ENCODE assay signal across 21 mouse cellular contexts in the genomic region with DNA sequence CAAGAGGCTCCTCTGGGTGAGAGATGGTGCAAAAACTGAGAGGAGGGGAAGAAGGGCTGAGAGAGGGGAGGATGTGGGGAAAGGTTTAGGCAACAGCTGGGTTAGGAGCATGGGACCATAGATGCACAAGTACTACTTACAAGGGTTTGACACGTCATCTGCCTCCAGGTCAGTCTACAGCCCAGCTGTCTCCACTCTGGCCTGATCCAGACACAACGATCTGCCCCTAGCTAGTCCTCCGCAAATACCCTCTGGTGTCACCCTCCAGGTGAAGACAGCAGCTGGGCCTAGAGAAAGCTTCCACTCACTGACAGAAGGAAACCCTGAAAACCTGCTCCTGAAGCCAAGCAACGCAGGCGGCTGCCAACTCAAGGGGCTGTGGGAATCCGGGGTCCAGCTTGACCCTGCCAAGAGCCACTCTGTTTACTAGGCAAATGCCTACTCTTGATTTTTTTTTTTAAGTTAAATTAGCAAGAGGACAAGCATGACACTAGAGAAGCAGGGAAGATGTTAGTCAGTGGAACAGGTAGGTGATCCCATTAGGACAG. TPM values are rescaled to one million over a fixed set of nuclear protein-coding genes. Genes with fewer than 3 reads are reported as not detected.
DNase-seq lines count a peak whose midpoint lies in the region; ATAC-seq lines count a peak whose summit lies in the region.
"Had no signal": no experiment of that assay in that cellular context is flagged by ENCODE, and none has a peak within 500 bp of the region (broad histone marks: within the 10 kb centered on the region; RNA-seq: fewer than 3 reads in every experiment).

No protein-coding gene starts in this region.

- peaks cover 76% of the 10 kb centered on the region for H3K4me1 ChIP-seq in heart, embryonic 10.5 days
- peaks cover 67% of the 10 kb centered on the region for H3K4me1 ChIP-seq in limb, embryonic 10.5 days
- H3K4me1 ChIP-seq: forebrain, embryonic 13.5 days; midbrain, embryonic 15.5 days had no signal

- H3K27ac ChIP-seq in heart, embryonic 10.5 days = peak overlapping the region; percentile 71; the same call in 1 of the 2 replicates
- 0 out of 2 replicates have a peak overlapping the region, but pooled peaks have one; percentile 6 for H3K27ac ChIP-seq in limb, embryonic 10.5 days
- H3K27ac ChIP-seq: forebrain, embryonic 13.5 days; left cerebral cortex, adult 2 months; limb, embryonic 12.5 days; midbrain, embryonic 15.5 days had no signal

- no peaks in the 10 kb centered on the region for H3K27me3 ChIP-seq in heart, embryonic 10.5 days (ENCODE audit: insufficient read depth, poor library complexity, severe bottlenecking)
- no peaks in the 10 kb centered on the region for H3K27me3 ChIP-seq in limb, embryonic 10.5 days (ENCODE audit: low read depth, poor library complexity, severe bottlenecking)
- H3K27me3 ChIP-seq: forebrain, embryonic 13.5 days; limb, embryonic 12.5 days; midbrain, embryonic 15.5 days; Patski had no signal

- peaks cover 9% of the 10 kb centered on the region; the same call in 1 of the 2 replicates for H3K36me3 ChIP-seq in heart, embryonic 10.5 days
- H3K36me3 ChIP-seq in limb, embryonic 10.5 days = no peaks in the 10 kb centered on the region
- H3K36me3 ChIP-seq: limb, embryonic 12.5 days; midbrain, embryonic 15.5 days had no signal

- WGBS in heart, embryonic 10.5 days = 66% methylated on average over 6 of the region's 6 CpGs
- WGBS in limb, embryonic 10.5 days = 87% methylated on average over 6 of the region's 6 CpGs

- peak; percentile 17 for ATAC-seq in CD4-positive, CD25-positive, alpha-beta regulatory T cell, adult 4 months
- ATAC-seq: forebrain, embryonic 13.5 days; liver, postnatal 0 days; midbrain, embryonic 15.5 days; Patski had no signal

- intact Hi-C loops in heart, postnatal 10 days (cut with DNase I) = no loop called here
- intact Hi-C loops in left cerebral cortex, postnatal 4 days (cut with DNase I) = no loop called here

- no peak overlapping the region for H3K4me3 ChIP-seq in heart, embryonic 10.5 days
- H3K4me3 ChIP-seq in limb, embryonic 10.5 days = no peak overlapping the region
- H3K4me3 ChIP-seq: forebrain, embryonic 13.5 days; hindbrain, embryonic 10.5 days; left cerebral cortex, adult 2 months; limb, embryonic 12.5 days; midbrain, embryonic 15.5 days; myocyte had no signal

- DNase-seq in heart, embryonic 10.5 days (ENCODE audit: low spot score) = no peak
- no peak for DNase-seq in heart, postnatal 10 days
- DNase-seq in left cerebral cortex, postnatal 4 days = peak; percentile 65
- no peak for DNase-seq in left cerebral cortex, adult 18-20 months (ENCODE audit: low spot score in 2 of 2)
- DNase-seq in limb, embryonic 10.5 days (ENCODE audit: low spot score) = no peak
- no peak for DNase-seq in lung, postnatal 10 days
- DNase-seq: adrenal gland, adult 8-10 months; cerebellum, adult 9-11 months; gastrocnemius, postnatal 25 days; kidney, adult 9 months; kidney, postnatal 36 days; liver, postnatal 0 days; lung, postnatal 14 days had no signal

- H3K9me3 ChIP-seq in heart, embryonic 10.5 days = no peaks in the 10 kb centered on the region; the same call in 1 of the 2 replicates
- no peaks in the 10 kb centered on the region for H3K9me3 ChIP-seq in limb, embryonic 10.5 days (replicated peaks)
- H3K9me3 ChIP-seq: forebrain, embryonic 13.5 days; hindbrain, embryonic 10.5 days; limb, embryonic 12.5 days; midbrain, embryonic 15.5 days had no signal

RNA-seq across cellular contexts. Expression of a gene that starts 50.7 kb away (rescaled TPM):
- 3.4 and 3.9 TPM in 2 replicates for polyA plus RNA-seq in heart, embryonic 10.5 days (2016; fragmentation: Nextera tagmentation; extraction: Ambion mirVana)
- 10 to 100 TPM; 87.9 to 93.7 TPM for total RNA-seq in heart, postnatal 10 days (2021)
- 10 to 100 TPM; 25.0 to 25.1 TPM for total RNA-seq in left cerebral cortex, postnatal 4 days (2021)
- total RNA-seq in left cerebral cortex, adult 18-20 months (2021) = 10 to 100 TPM; 31.8 to 32.4 TPM
- polyA plus RNA-seq in CD4-positive, CD25-positive, alpha-beta regulatory T cell, adult 4 months (2017; shearing (Covaris generic)) = 1 to 10 TPM in 1 of 2 experiments, under 1 TPM in 1; 0.60 to 1.9 TPM
- polyA plus RNA-seq in limb, embryonic 10.5 days (2016; fragmentation: Nextera tagmentation; extraction: Ambion mirVana) = 3.1 and 3.8 TPM in 2 replicates
